Mouse (Mus musculus) intestine, postnatal 0 days (tissue): ENCODE results near the gene Chd9. TPM values are rescaled to one million over a fixed set of nuclear protein-coding genes. Genes with fewer than 3 reads are reported as not detected.

Source experiments
- ATAC-seq: fragments of 200-750 bp; cut with Nextera tagmentation; 2 replicates; pipeline ENCODE4 v1.8.0; 2017; ENCODE audit warnings: mild to moderate bottlenecking, moderate TSS enrichment, moderate library complexity
- H3K27ac ChIP-seq: fragments of 300-500 bp; sonication (generic); 2 replicates; pipeline ENCODE4 v1.5.1; 2014; ENCODE audit warnings: mild to moderate bottlenecking, low read depth, low read length, moderate library complexity
- H3K27me3 ChIP-seq: fragments of 300-500 bp; sonication (generic); replicated peaks from 2 replicates; pipeline ENCODE4 v1.6.1; 2014; ENCODE audit warnings: low read length, mixed read lengths; ENCODE audit not compliant: control insufficient read depth, insufficient read depth
- H3K36me3 ChIP-seq: fragments of 300-500 bp; sonication (generic); 2 replicates; pipeline ENCODE4 v1.6.1; 2014; ENCODE audit warnings: mild to moderate bottlenecking, moderate library complexity; ENCODE audit not compliant: control insufficient read depth, insufficient read depth
- H3K4me1 ChIP-seq: fragments of 300-500 bp; sonication (generic); replicated peaks from 2 replicates; pipeline ENCODE4 v1.6.1; 2014; ENCODE audit warnings: antibody characterized with exemption, low read length, mixed read lengths; ENCODE audit not compliant: control insufficient read depth, insufficient read depth
- H3K4me2 ChIP-seq: fragments of 300-500 bp; sonication (generic); replicated peaks from 2 replicates; pipeline ENCODE4 v1.6.1; 2014; ENCODE audit warnings: low read depth, mild to moderate bottlenecking, moderate library complexity
- H3K4me3 ChIP-seq: fragments of 300-500 bp; sonication (generic); 2 replicates; pipeline ENCODE4 v1.5.1; 2014; ENCODE audit warnings: low read depth, low read length
- H3K9ac ChIP-seq: fragments of 300-500 bp; sonication (generic); 2 replicates; pipeline ENCODE4 v1.6.1; 2014; ENCODE audit warnings: mild to moderate bottlenecking, low read depth, low read length
- H3K9me3 ChIP-seq: fragments of 300-500 bp; sonication (generic); 2 replicates; pipeline ENCODE4 v1.6.1; 2016; ENCODE audit warnings: mixed run types; ENCODE audit not compliant: control insufficient read depth
- CTCF ChIP-seq: sonication (generic); IDR thresholded peaks from 2 replicates; pipeline ENCODE4 v1.5.1; 2016; ENCODE audit warnings: low read depth, mild to moderate bottlenecking, control low read depth, antibody characterized with exemption, moderate library complexity
- WGBS: fragments of 180-500 bp; shearing (Covaris S2); extraction: QIAGEN DNeasy Blood & Tissue Kit; methylation state at CpG from one replicate; pipeline ENCODE4 v1.1.7; 2014; 5-methylcytosine and 5-hydroxymethylcytosine counted together
- microRNA-seq: library from miRNA; unstranded; fragments of <30 nt; microRNA quantifications from one replicate; pipeline ENCODE4, GENCODE M21; 2016
- polyA plus RNA-seq: library from polyadenylated mRNA; unstranded; fragments of >200 nt; fragmentation: Nextera tagmentation; extraction: Ambion mirVana; gene quantifications from 2 replicates; pipeline ENCODE4 v1.2.1, GENCODE M21; 2015

The Chd9 gene
- polyA plus RNA-seq, 1 experiment from 2014 or later = 236 TPM

GRCm38 (mm10) chr8:91089601-91090000 lies 261.4 kb downstream of the Chd9 start:
- ATAC-seq = no peak
- H3K4me3 ChIP-seq = no peak overlapping the region
- no peak overlapping the region for H3K4me2 ChIP-seq
- 82% methylated on average over 2 of the region's 2 CpGs for WGBS
- H3K9ac ChIP-seq = no peak overlapping the region
- H3K4me1 ChIP-seq = no peaks in the 10 kb centered on the region
- H3K9me3 ChIP-seq = no peaks in the 10 kb centered on the region
- H3K27me3 ChIP-seq = no peaks in the 10 kb centered on the region
- no peak for TF ChIP-seq CTCF
- H3K36me3 ChIP-seq = peaks cover 60% of the 10 kb centered on the region
- no peak overlapping the region for H3K27ac ChIP-seq

- TF ChIP-seq CTCF = no peak
- Histone ChIP-seq H3K27ac (no peak overlapping the region), H3K9ac (no peak overlapping the region), H3K36me3 (peaks cover 58% of the 10 kb centered on the region), H3K4me3 (no peak overlapping the region), H3K27me3 (no peaks in the 10 kb centered on the region), H3K9me3 (no peaks in the 10 kb centered on the region), H3K4me2 (no peak overlapping the region), H3K4me1 (no peaks in the 10 kb centered on the region)
- no peak for ATAC-seq
- WGBS = 50% methylated on average over 5 of the region's 5 CpGs
Observed at GRCm38 (mm10) chr8:91094135-91094534, 266.0 kb downstream of the Chd9 start.

- ATAC-seq = no peak
- Histone ChIP-seq H3K27ac (no peak overlapping the region), H3K9me3 (no peaks in the 10 kb centered on the region), H3K4me2 (no peak overlapping the region), H3K27me3 (no peaks in the 10 kb centered on the region), H3K4me1 (no peaks in the 10 kb centered on the region), H3K9ac (no peak overlapping the region), H3K4me3 (no peak overlapping the region), H3K36me3 (peaks cover 50% of the 10 kb centered on the region)
- 89% methylated on average over 6 of the region's 6 CpGs for WGBS
- no peak for TF ChIP-seq CTCF
Observed at GRCm38 (mm10) chr8:91098106-91098505, 270.0 kb downstream of the Chd9 start.

Small RNA genes within 50 kb of the gene (microRNA-seq; reads per million reads assigned to microRNA genes)
- gene Gm44382 = not detected

Other genes with a start within 250 kb of the Chd9 start
- gene Gm19935, start 11.0 kb upstream of the Chd9 start, polyA plus RNA-seq = 0.16 TPM in 1 of 2 replicates, not detected in the other
- 6.5 and 7.3 TPM in 2 replicates for gene Rbl2, start 241.7 kb downstream of the Chd9 start, polyA plus RNA-seq